Mouse (Mus musculus) myocyte (in vitro differentiated cells): ENCODE data around the gene Loxl1. TPM values are rescaled to one million over a fixed set of nuclear protein-coding genes. Genes with fewer than 3 reads are reported as not detected.

Experiments used
- H3K27me3 ChIP-seq: one replicate; pipeline ENCODE4 v1.6.1; 2011; ENCODE audit not compliant: control insufficient read depth, insufficient read depth, insufficient read length
- H3K36me3 ChIP-seq: one replicate; pipeline ENCODE4 v1.6.1; 2011; ENCODE audit not compliant: control insufficient read depth, insufficient read depth
- H3K4me2 ChIP-seq: one replicate; pipeline ENCODE4 v1.6.1; 2011; ENCODE audit warnings: low read depth, control low read depth
- H3K4me3 ChIP-seq: one replicate; pipeline ENCODE4 v1.5.1; 2011; ENCODE audit warnings: mild to moderate bottlenecking, control low read depth, moderate library complexity
- H3K79me2 ChIP-seq: one replicate; pipeline ENCODE4 v1.6.1; 2011; ENCODE audit not compliant: control insufficient read depth, insufficient read depth
- H3ac ChIP-seq: one replicate; pipeline ENCODE4 v1.6.1; 2011; ENCODE audit not compliant: control insufficient read depth, insufficient read length
- CEBPB ChIP-seq: IDR thresholded peaks from 2 replicates; pipeline ENCODE4 v1.6.1; 2011; ENCODE audit warnings: mild to moderate bottlenecking, moderate library complexity; ENCODE audit not compliant: poor library complexity, insufficient read depth, severe bottlenecking
- E2F4 ChIP-seq: IDR thresholded peaks from one replicate; pipeline ENCODE4 v1.6.1; 2011; ENCODE audit warnings: mild to moderate bottlenecking, control low read depth, moderate library complexity; ENCODE audit not compliant: insufficient read depth
- MAX ChIP-seq: IDR thresholded peaks from one replicate; pipeline ENCODE4 v1.6.1; 2011; ENCODE audit warnings: low read depth, mild to moderate bottlenecking, control low read depth
- MYOD1 ChIP-seq, 3 experiments: IDR thresholded peaks; one replicate each; pipeline ENCODE4 v1.6.1; 2011; ENCODE audit warnings: control low read depth in 2 of 3, low read depth in 2 of 3, mild to moderate bottlenecking in 2 of 3, moderate library complexity in 1 of 3; ENCODE audit not compliant: insufficient read length in 2 of 3, control insufficient read depth in 1 of 3
- MYOG ChIP-seq, 3 experiments: IDR thresholded peaks; one replicate each; pipeline ENCODE4 v1.6.1; 2011; ENCODE audit warnings: control low read depth in 2 of 3, low read depth in 2 of 3, mild to moderate bottlenecking in 2 of 3; ENCODE audit not compliant: insufficient read length in 2 of 3, control insufficient read depth in 1 of 3, insufficient read depth in 1 of 3
- POLR2A ChIP-seq: IDR thresholded peaks from one replicate; pipeline ENCODE4 v1.6.1; 2011; ENCODE audit warnings: low read depth, mild to moderate bottlenecking, control low read depth, moderate library complexity; ENCODE audit not compliant: insufficient read length
- POLR2AphosphoS2 ChIP-seq: IDR thresholded peaks from one replicate; pipeline ENCODE4 v1.6.1; 2011; ENCODE audit warnings: low read depth, control low read depth; ENCODE audit not compliant: insufficient read length
- REST ChIP-seq: IDR thresholded peaks from one replicate; pipeline ENCODE4 v1.6.1; 2011; ENCODE audit warnings: mild to moderate bottlenecking, control low read depth, moderate library complexity; ENCODE audit not compliant: insufficient read depth, insufficient read length
- SRF ChIP-seq: IDR thresholded peaks from one replicate; pipeline ENCODE4 v1.6.1; 2011; ENCODE audit warnings: low read depth; ENCODE audit not compliant: control insufficient read depth, insufficient read length
- TCF12 ChIP-seq: IDR thresholded peaks from one replicate; pipeline ENCODE4 v1.6.1; 2011; ENCODE audit warnings: mild to moderate bottlenecking, control low read depth; ENCODE audit not compliant: poor library complexity, insufficient read depth, severe bottlenecking
- TCF3 ChIP-seq: IDR thresholded peaks from one replicate; pipeline ENCODE4 v1.6.1; 2011; ENCODE audit warnings: low read depth, control low read depth; ENCODE audit not compliant: insufficient read length
- USF1 ChIP-seq: IDR thresholded peaks from one replicate; pipeline ENCODE4 v1.6.1; 2011; ENCODE audit warnings: low read depth, mild to moderate bottlenecking, control low read depth, moderate library complexity
- polyA plus RNA-seq: library from polyadenylated mRNA; unstranded; fragments of >200 nt; fragmentation: generic; extraction: Trizol; gene quantifications from one replicate; pipeline ENCODE4 v1.2.1, GENCODE M21; 2012; ENCODE audit warnings: missing spikeins

Loxl1 gene
- polyA plus RNA-seq, 1 experiment: 46.1 TPM

DNA sequence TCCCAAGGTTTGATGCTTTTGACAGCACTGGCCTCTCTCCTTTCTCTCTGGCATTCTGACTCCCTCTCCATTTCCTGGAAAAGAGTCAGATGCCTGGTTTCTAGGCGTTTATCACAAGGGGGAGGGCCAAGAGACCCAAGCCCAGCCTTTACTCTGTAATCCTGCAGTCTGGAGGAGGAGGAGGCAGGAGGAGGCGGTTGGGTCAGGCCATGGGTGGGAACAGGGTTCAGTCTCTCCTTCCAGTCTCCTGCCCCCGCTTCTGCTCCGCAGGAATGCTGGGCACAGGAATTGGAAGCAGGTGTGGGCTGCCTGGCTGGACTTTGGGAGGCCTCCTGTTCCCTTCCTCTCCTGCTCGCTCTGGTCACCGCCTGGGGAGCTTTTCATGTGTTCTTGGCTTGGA lies 7.3 kb downstream of the Loxl1 start:
- Histone ChIP-seq H3K27me3 (no peaks in the 10 kb centered on the region), H3K4me2 (peak overlapping the region; percentile 27), H3ac (no peak overlapping the region), H3K36me3 (no peaks in the 10 kb centered on the region), H3K79me2 (no peaks in the 10 kb centered on the region), H3K4me3 (no peak overlapping the region)
- TF ChIP-seq MYOG (IDR thresholded peaks at IDR 0.05; ENCODE audit: control insufficient read depth in 1 of 3, insufficient read depth in 1 of 3, insufficient read length in 2 of 3, low read depth in 2 of 3) (peak in 1 of 3 experiments; percentile 62), E2F4 (no peak), MYOD1 (IDR thresholded peaks at IDR 0.05; ENCODE audit: control insufficient read depth in 1 of 3, insufficient read length in 2 of 3, low read depth in 2 of 3) (peak in 2 of 3 experiments; percentile 60 to 83)

DNA sequence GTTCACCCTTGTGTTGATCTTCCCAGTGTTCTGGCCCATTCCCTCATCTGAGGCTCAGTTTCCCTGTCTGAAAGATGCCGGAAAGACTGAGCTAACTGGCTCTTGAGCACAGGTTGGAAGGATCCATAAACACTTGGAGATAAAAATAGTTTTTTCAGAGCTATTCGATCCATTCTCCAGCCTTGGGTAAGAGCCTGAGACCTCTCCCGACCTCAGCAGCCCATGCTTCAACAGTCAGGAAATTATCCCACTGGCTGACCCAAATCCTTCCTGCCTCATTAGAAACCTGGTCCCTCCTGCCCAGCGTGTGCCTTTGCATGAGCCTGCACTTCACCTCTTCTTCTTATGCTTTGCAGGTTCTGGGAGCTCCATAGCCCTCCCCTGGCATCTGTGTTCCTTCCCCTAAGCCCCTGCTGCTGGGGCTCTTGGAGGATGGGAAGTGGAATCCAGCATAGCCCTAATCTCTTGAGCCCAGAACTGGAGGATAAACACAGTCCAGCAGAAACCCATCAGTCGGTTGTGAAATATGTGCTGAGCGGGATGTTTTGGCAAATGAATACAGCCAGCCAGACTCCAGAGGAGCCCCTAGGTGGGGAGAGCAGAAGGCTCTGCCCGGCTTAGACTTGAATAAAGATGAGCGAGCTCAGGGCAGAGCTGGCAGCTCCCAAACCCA lies 9.3 kb downstream of the Loxl1 start:
- Histone ChIP-seq H3K4me2 (no peak overlapping the region), H3K79me2 (no peaks in the 10 kb centered on the region), H3K27me3 (no peaks in the 10 kb centered on the region), H3K36me3 (no peaks in the 10 kb centered on the region), H3K4me3 (no peak overlapping the region), H3ac (no peak overlapping the region)
- TF ChIP-seq SRF: no peak
- TF ChIP-seq CEBPB: no peak
- no peak for TF ChIP-seq POLR2AphosphoS2
- no peak for TF ChIP-seq USF1
- TF ChIP-seq POLR2A: no peak
- no peak for TF ChIP-seq MAX
- no peak for TF ChIP-seq MYOG (IDR thresholded peaks at IDR 0.05; ENCODE audit: control insufficient read depth in 1 of 3, insufficient read depth in 1 of 3, insufficient read length in 2 of 3, low read depth in 2 of 3)
- no peak for TF ChIP-seq TCF3
- no peak for TF ChIP-seq REST
- TF ChIP-seq TCF12: no peak

DNA sequence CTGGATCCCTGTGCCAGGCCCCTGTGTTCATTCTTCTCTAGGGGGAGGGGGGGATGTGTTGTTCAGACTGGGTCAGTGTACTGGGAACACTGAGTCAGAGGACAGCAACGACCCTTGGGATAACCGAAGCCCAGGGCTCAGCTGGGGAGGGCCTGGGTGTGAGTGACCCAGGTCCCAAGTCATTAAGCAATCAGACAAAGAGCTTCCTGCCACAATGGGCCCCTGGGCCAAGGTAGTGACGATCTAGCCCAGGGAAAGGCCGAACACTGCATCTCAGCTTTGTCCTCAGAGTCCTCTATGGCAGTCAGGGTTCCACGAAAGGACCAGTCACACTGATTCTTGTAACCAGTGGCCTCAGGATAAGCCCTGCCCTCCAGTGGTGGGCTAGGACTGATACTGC lies 9.9 kb downstream of the Loxl1 start:
- no peak overlapping the region for H3K4me2 ChIP-seq
- H3K4me3 ChIP-seq: no peak overlapping the region
- no peaks in the 10 kb centered on the region for H3K27me3 ChIP-seq
- no peak overlapping the region for H3ac ChIP-seq
- no peaks in the 10 kb centered on the region for H3K36me3 ChIP-seq
- TF ChIP-seq POLR2AphosphoS2 (no peak), E2F4 (no peak), MYOG (IDR thresholded peaks at IDR 0.05; ENCODE audit: control insufficient read depth in 1 of 3, insufficient read depth in 1 of 3, insufficient read length in 2 of 3, low read depth in 2 of 3) (no peak), TCF3 (no peak), CEBPB (no peak), SRF (no peak), MAX (no peak), POLR2A (no peak), REST (no peak), TCF12 (no peak), MYOD1 (IDR thresholded peaks at IDR 0.05; ENCODE audit: control insufficient read depth in 1 of 3, insufficient read length in 2 of 3, low read depth in 2 of 3) (no peak), USF1 (no peak)
- no peaks in the 10 kb centered on the region for H3K79me2 ChIP-seq

DNA sequence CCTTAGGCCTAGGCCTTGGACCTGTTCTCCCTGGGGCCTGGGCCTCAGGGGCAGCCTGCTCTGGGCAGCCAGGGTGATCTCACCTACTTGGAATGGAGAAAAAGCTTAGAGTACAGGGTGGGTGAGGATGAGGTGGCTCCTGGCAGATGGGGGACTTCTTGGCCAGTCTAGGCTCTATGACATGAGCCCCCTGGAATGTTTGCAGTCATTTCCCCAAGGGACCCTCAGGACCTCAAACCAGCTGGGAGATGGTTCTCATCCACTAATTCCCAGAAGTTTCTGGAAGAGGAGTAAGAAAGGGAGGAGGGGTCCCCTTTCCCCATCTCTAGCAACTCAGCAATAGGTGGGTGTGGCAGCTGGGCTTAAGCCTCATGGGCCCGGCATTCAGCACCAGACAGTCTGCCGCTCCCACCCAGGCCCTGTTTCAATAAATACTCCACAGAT lies 13.6 kb downstream of the Loxl1 start:
- Histone ChIP-seq H3K36me3 (no peaks in the 10 kb centered on the region), H3ac (no peak overlapping the region), H3K79me2 (no peaks in the 10 kb centered on the region), H3K27me3 (no peaks in the 10 kb centered on the region), H3K4me3 (no peak overlapping the region), H3K4me2 (peak overlapping the region; percentile 75)
- peak in 1 of 3 experiments; percentile 42 for TF ChIP-seq MYOD1 (IDR thresholded peaks at IDR 0.05; ENCODE audit: control insufficient read depth in 1 of 3, insufficient read length in 2 of 3, low read depth in 2 of 3)
- no peak for TF ChIP-seq CEBPB
- TF ChIP-seq MYOG (IDR thresholded peaks at IDR 0.05; ENCODE audit: control insufficient read depth in 1 of 3, insufficient read depth in 1 of 3, insufficient read length in 2 of 3, low read depth in 2 of 3): peak in 1 of 3 experiments; percentile 4
- TF ChIP-seq POLR2AphosphoS2: no peak

DNA sequence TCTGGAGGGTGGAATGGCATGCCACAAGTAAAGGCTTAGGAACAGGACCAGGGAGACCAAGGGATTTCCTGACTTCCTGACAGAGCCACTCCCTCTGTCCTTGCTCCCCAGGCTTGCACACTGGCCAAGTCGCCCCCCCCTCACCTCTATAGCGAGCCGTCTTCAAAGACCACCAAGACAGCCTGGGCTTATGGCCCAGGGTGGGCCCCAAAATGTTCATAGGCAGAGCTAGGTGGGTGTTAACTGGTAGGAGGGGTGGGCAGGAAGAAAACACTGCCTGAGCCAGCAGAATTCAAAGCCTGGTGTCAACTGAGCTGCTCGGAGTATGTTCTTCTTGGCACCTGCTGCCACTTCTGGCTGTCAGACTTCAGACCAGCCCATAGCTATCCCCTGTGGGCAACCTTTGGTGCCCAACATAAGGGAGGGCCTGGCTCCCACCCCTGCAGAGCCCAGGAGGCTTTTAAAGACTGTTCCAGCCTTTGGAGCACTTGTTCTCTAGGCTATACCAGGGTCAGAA lies 15.0 kb downstream of the Loxl1 start:
- Histone ChIP-seq H3K79me2 (no peaks in the 10 kb centered on the region), H3K4me2 (peak overlapping the region; percentile 75), H3K27me3 (no peaks in the 10 kb centered on the region), H3K4me3 (peak overlapping the region; percentile 25), H3ac (no peak overlapping the region), H3K36me3 (no peaks in the 10 kb centered on the region)
- no peak for TF ChIP-seq TCF12
- peak in 2 of 3 experiments; percentile 12 to 56 for TF ChIP-seq MYOD1 (IDR thresholded peaks at IDR 0.05; ENCODE audit: control insufficient read depth in 1 of 3, insufficient read length in 2 of 3, low read depth in 2 of 3)
- TF ChIP-seq MYOG (IDR thresholded peaks at IDR 0.05; ENCODE audit: control insufficient read depth in 1 of 3, insufficient read depth in 1 of 3, insufficient read length in 2 of 3, low read depth in 2 of 3): peak in 1 of 3 experiments; percentile 11
